In the genomic region with DNA sequence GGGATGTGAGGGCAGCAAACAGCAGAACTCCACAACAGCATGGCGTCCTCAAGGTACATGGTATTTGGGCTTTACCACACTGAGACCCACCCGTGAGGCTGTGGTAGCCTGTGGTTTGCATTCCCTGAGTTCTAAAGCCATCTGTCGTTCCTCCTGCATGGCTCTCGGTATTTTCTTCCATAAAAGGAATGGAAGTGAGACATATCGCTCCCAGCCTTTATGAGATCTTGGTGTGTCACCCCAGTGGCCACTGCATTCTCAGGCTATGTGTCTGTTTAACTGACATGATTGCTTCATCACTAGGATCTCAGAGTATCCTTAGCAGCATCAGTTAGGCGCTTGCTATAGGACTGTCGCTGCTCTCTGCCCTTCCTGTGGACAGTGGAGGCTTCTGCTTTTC, we compare ENCODE assay signal across 13 mouse cellular contexts. TPM values are rescaled to one million over a fixed set of nuclear protein-coding genes. Genes with fewer than 3 reads are reported as not detected.
"Had no signal": no experiment of that assay in that cellular context is flagged by ENCODE, and none has a peak within 500 bp of the region (broad histone marks: within the 10 kb centered on the region; RNA-seq: fewer than 3 reads in every experiment).

No protein-coding gene starts in this region.

- H3K27me3 ChIP-seq: limb, embryonic 12.5 days; liver, embryonic 13.5 days; lung, embryonic 15.5 days; megakaryocyte, embryonic 14.5 days had no signal

- H3K4me3 ChIP-seq: left cerebral cortex, adult 2 months; limb, embryonic 12.5 days; liver, embryonic 13.5 days; lung, embryonic 15.5 days; megakaryocyte, embryonic 14.5 days had no signal

- H3K27ac ChIP-seq: left cerebral cortex, adult 2 months; limb, embryonic 12.5 days; liver, embryonic 13.5 days; lung, embryonic 15.5 days; macrophage had no signal

- H3K36me3 ChIP-seq: limb, embryonic 12.5 days; liver, embryonic 13.5 days; lung, embryonic 15.5 days had no signal

- H3K9me3 ChIP-seq: limb, embryonic 12.5 days; liver, embryonic 13.5 days; lung, embryonic 15.5 days; megakaryocyte, embryonic 14.5 days had no signal

- ATAC-seq: liver, postnatal 0 days had no signal

- H3K4me1 ChIP-seq: limb, embryonic 12.5 days; liver, embryonic 13.5 days; lung, embryonic 15.5 days; megakaryocyte, embryonic 14.5 days had no signal

- H3K4me2 ChIP-seq: limb, embryonic 12.5 days; liver, embryonic 13.5 days; lung, embryonic 15.5 days; midbrain, embryonic 11.5 days had no signal

- H3K9ac ChIP-seq: limb, embryonic 12.5 days; liver, embryonic 13.5 days; liver, postnatal 0 days; lung, embryonic 15.5 days had no signal

- DNase-seq: kidney, adult 18-20 months; kidney, postnatal 25 days; liver; liver, embryonic 13.5 days; liver, postnatal 0 days; lung, postnatal 14 days; thymus, postnatal 36 days had no signal

RNA-seq across cellular contexts. Expression of a gene that starts 18.9 kb away (rescaled TPM):
- polyA plus RNA-seq: liver, embryonic 13.5 days; liver, postnatal 0 days; macrophage had no signal
